Mouse (Mus musculus): ENCODE data around the gene Proser1. TPM values are rescaled to one million over a fixed set of nuclear protein-coding genes. Genes with fewer than 3 reads are reported as not detected.

The Proser1 gene
- total and polyA plus RNA-seq, 3 experiments, result 4.2 to 60.8 (median 48.3) TPM

- no peaks in the 10 kb centered on the region for H3K27me3 ChIP-seq (ENCODE audit: insufficient read depth, low read length)
- peak; percentile 18 for DNase-seq (ENCODE audit: low spot score)
- peak overlapping the region; percentile 51; the same call in 1 of the 2 replicates for H3K4me3 ChIP-seq (ENCODE audit: low read depth, low read length)
- peaks cover 53% of the 10 kb centered on the region for H3K36me3 ChIP-seq (replicated peaks)
- peaks cover 24% of the 10 kb centered on the region for H3K4me1 ChIP-seq (ENCODE audit: insufficient read depth, low read depth, low read length)
- no peak for ATAC-seq (ENCODE audit: extremely low read depth, insufficient number of reproducible peaks, low FRiP score, poor library complexity, severe bottlenecking)
- H3K9me3 ChIP-seq (replicated peaks), result no peaks in the 10 kb centered on the region
- TF ChIP-seq TAL1 (conservative IDR thresholded peaks at IDR 0.05; ENCODE audit: low read depth, low read length), result no peak
- TF ChIP-seq GATA2 (IDR thresholded peaks at IDR 0.05; ENCODE audit: borderline replicate concordance, low read depth, low read length), result no peak
- TF ChIP-seq POLR2AphosphoS5 (IDR thresholded peaks at IDR 0.05; ENCODE audit: insufficient replicate concordance, low read depth, low read length), result no peak
- TF ChIP-seq GATA1 (IDR thresholded peaks at IDR 0.05; ENCODE audit: borderline replicate concordance, low read length), result no peak
- TF ChIP-seq CTCF (IDR thresholded peaks at IDR 0.05; ENCODE audit: low read depth, low read length), result no peak
These were observed 3.0 kb downstream of the Proser1 start for GRCm38 (mm10) chr3:53466481-53466880.

GRCm38 (mm10) chr3:53467356-53467755 is 3.9 kb downstream of the Proser1 start:
- Histone ChIP-seq H3K4me3 (ENCODE audit: low read depth, low read length) (no peak overlapping the region), H3K36me3 (replicated peaks) (peaks cover 59% of the 10 kb centered on the region), H3K27me3 (ENCODE audit: insufficient read depth, low read length) (no peaks in the 10 kb centered on the region), H3K9me3 (replicated peaks) (no peaks in the 10 kb centered on the region), H3K4me1 (ENCODE audit: insufficient read depth, low read depth, low read length) (peaks cover 23% of the 10 kb centered on the region)
- no peak for DNase-seq (ENCODE audit: low spot score)
- TF ChIP-seq POLR2AphosphoS5 (IDR thresholded peaks at IDR 0.05; ENCODE audit: insufficient replicate concordance, low read depth, low read length) (no peak), GATA2 (IDR thresholded peaks at IDR 0.05; ENCODE audit: borderline replicate concordance, low read depth, low read length) (no peak), TAL1 (conservative IDR thresholded peaks at IDR 0.05; ENCODE audit: low read depth, low read length) (no peak), CTCF (IDR thresholded peaks at IDR 0.05; ENCODE audit: low read depth, low read length) (no peak), GATA1 (IDR thresholded peaks at IDR 0.05; ENCODE audit: borderline replicate concordance, low read length) (no peak)
- no peak for ATAC-seq (ENCODE audit: extremely low read depth, insufficient number of reproducible peaks, low FRiP score, poor library complexity, severe bottlenecking)

GRCm38 (mm10) chr3:53469650-53470049 is 6.2 kb downstream of the Proser1 start:
- no peaks in the 10 kb centered on the region for H3K27me3 ChIP-seq (ENCODE audit: insufficient read depth, low read length)
- no peak overlapping the region for H3K4me3 ChIP-seq (ENCODE audit: low read depth, low read length)
- H3K36me3 ChIP-seq (replicated peaks), result peaks cover 82% of the 10 kb centered on the region
- TF ChIP-seq TAL1 (conservative IDR thresholded peaks at IDR 0.05; ENCODE audit: low read depth, low read length) (no peak), GATA2 (IDR thresholded peaks at IDR 0.05; ENCODE audit: borderline replicate concordance, low read depth, low read length) (no peak), CTCF (IDR thresholded peaks at IDR 0.05; ENCODE audit: low read depth, low read length) (no peak), POLR2AphosphoS5 (IDR thresholded peaks at IDR 0.05; ENCODE audit: insufficient replicate concordance, low read depth, low read length) (no peak)
- H3K4me1 ChIP-seq (ENCODE audit: insufficient read depth, low read depth, low read length), result peaks cover 23% of the 10 kb centered on the region
- DNase-seq (ENCODE audit: low spot score), result no peak
- ATAC-seq (ENCODE audit: extremely low read depth, insufficient number of reproducible peaks, low FRiP score, poor library complexity, severe bottlenecking), result no peak
- H3K9me3 ChIP-seq (replicated peaks), result no peaks in the 10 kb centered on the region

- peaks cover 96% of the 10 kb centered on the region for H3K36me3 ChIP-seq (replicated peaks)
- H3K4me3 ChIP-seq (ENCODE audit: low read depth, low read length), result no peak overlapping the region
- H3K9me3 ChIP-seq (replicated peaks), result no peaks in the 10 kb centered on the region
- no peaks in the 10 kb centered on the region for H3K27me3 ChIP-seq (ENCODE audit: insufficient read depth, low read length)
- no peak for DNase-seq (ENCODE audit: low spot score)
- ATAC-seq (ENCODE audit: extremely low read depth, insufficient number of reproducible peaks, low FRiP score, poor library complexity, severe bottlenecking), result no peak
- TF ChIP-seq CTCF (IDR thresholded peaks at IDR 0.05; ENCODE audit: low read depth, low read length) (no peak), POLR2AphosphoS5 (IDR thresholded peaks at IDR 0.05; ENCODE audit: insufficient replicate concordance, low read depth, low read length) (no peak), TAL1 (conservative IDR thresholded peaks at IDR 0.05; ENCODE audit: low read depth, low read length) (no peak), GATA2 (IDR thresholded peaks at IDR 0.05; ENCODE audit: borderline replicate concordance, low read depth, low read length) (no peak), GATA1 (IDR thresholded peaks at IDR 0.05; ENCODE audit: borderline replicate concordance, low read length) (no peak)
- H3K4me1 ChIP-seq (ENCODE audit: insufficient read depth, low read depth, low read length), result peaks cover 9% of the 10 kb centered on the region; the same call in 1 of the 2 replicates
These were observed 8.6 kb downstream of the Proser1 start for GRCm38 (mm10) chr3:53472061-53472460.

- DNase-seq (ENCODE audit: low spot score) (no peak), ATAC-seq (ENCODE audit: extremely low read depth, insufficient number of reproducible peaks, low FRiP score, poor library complexity, severe bottlenecking) (no peak)
- no peaks in the 10 kb centered on the region for H3K9me3 ChIP-seq (replicated peaks)
- H3K27me3 ChIP-seq (ENCODE audit: insufficient read depth, low read length), result no peaks in the 10 kb centered on the region
- 0 out of 2 replicates have a peak, but pooled peaks cover 2% of the 10 kb centered on the region for H3K4me1 ChIP-seq (ENCODE audit: insufficient read depth, low read depth, low read length)
- peaks cover 97% of the 10 kb centered on the region for H3K36me3 ChIP-seq (replicated peaks)
- H3K4me3 ChIP-seq (ENCODE audit: low read depth, low read length), result no peak overlapping the region
- TF ChIP-seq GATA1 (IDR thresholded peaks at IDR 0.05; ENCODE audit: borderline replicate concordance, low read length) (no peak), POLR2AphosphoS5 (IDR thresholded peaks at IDR 0.05; ENCODE audit: insufficient replicate concordance, low read depth, low read length) (no peak), GATA2 (IDR thresholded peaks at IDR 0.05; ENCODE audit: borderline replicate concordance, low read depth, low read length) (no peak), CTCF (IDR thresholded peaks at IDR 0.05; ENCODE audit: low read depth, low read length) (no peak), TAL1 (conservative IDR thresholded peaks at IDR 0.05; ENCODE audit: low read depth, low read length) (no peak)
These were observed 10.7 kb downstream of the Proser1 start for GRCm38 (mm10) chr3:53474179-53474578.

- H3K9me3 ChIP-seq (replicated peaks), result no peaks in the 10 kb centered on the region
- H3K27me3 ChIP-seq (ENCODE audit: insufficient read depth, low read length), result no peaks in the 10 kb centered on the region
- H3K4me3 ChIP-seq (ENCODE audit: low read depth, low read length), result no peak overlapping the region
- H3K4me1 ChIP-seq (ENCODE audit: insufficient read depth, low read depth, low read length), result no peaks in the 10 kb centered on the region
- no peak for TF ChIP-seq POLR2AphosphoS5 (IDR thresholded peaks at IDR 0.05; ENCODE audit: insufficient replicate concordance, low read depth, low read length)
- no peak for TF ChIP-seq CTCF (IDR thresholded peaks at IDR 0.05; ENCODE audit: low read depth, low read length)
- TF ChIP-seq GATA2 (IDR thresholded peaks at IDR 0.05; ENCODE audit: borderline replicate concordance, low read depth, low read length), result no peak
- TF ChIP-seq TAL1 (conservative IDR thresholded peaks at IDR 0.05; ENCODE audit: low read depth, low read length), result no peak
- TF ChIP-seq GATA1 (IDR thresholded peaks at IDR 0.05; ENCODE audit: borderline replicate concordance, low read length), result no peak
- DNase-seq (ENCODE audit: low spot score), result peak; percentile 9
- H3K36me3 ChIP-seq (replicated peaks), result peaks cover 96% of the 10 kb centered on the region
- ATAC-seq (ENCODE audit: extremely low read depth, insufficient number of reproducible peaks, low FRiP score, poor library complexity, severe bottlenecking), result peak; percentile 64
These were observed 12.4 kb downstream of the Proser1 start for GRCm38 (mm10) chr3:53475889-53476288.

Data from G1E (cell line).